Mouse (Mus musculus) heart, postnatal 10 days (tissue): Measurements from ENCODE around the gene Cldn34b4. TPM values are rescaled to one million over a fixed set of nuclear protein-coding genes. Genes with fewer than 3 reads are reported as not detected.

Experiments
- DNase-seq, 2 experiments: peaks; one replicate each; pipeline ENCODE4 v3.0.0; 2021
- intact Hi-C: fragments of 180-260 bp; cut with DNase I; formaldehyde crosslinking; loops from one replicate; pipeline ENCODE4 v1.15.1; 2025
- total RNA-seq, 2 experiments: library from RNA; stranded (reverse); gene quantifications; 2 replicates each; pipeline ENCODE4 v1.2.3; 2021

The Cldn34b4 gene
- not detected for total RNA-seq

DNA sequence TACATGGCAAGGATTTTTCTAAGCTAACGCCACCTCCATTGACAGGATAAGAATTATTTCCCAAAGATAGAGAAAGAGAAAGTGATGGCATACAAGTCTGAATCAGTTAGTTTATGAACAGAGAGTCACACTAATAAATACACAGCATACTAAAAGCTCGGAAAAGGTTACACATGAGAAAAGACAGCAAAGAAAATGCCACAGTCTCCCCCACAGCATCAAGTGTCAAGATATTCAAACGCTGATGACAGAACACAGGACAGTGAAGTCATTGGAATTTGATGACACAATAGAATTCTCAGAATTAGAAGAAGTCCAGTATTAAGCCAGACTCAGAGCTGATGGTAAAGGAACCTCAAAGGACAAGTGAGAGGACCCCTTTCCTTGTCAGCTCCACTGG, at the start of gene Cldn34b4:
TSS of gene Cldn34b4 (plus strand) at position 301 of the 400 bp plus-strand sequence.
- intact Hi-C loops, result no loop called here
- DNase-seq, result no peak

Other genes with a start within 250 kb of the Cldn34b4 start
- gene Cldn34b3, start 129.0 kb upstream of the Cldn34b4 start, total RNA-seq, result not detected
- not detected for gene Cldn34d, start 209.6 kb downstream of the Cldn34b4 start, total RNA-seq